In the genomic region with DNA sequence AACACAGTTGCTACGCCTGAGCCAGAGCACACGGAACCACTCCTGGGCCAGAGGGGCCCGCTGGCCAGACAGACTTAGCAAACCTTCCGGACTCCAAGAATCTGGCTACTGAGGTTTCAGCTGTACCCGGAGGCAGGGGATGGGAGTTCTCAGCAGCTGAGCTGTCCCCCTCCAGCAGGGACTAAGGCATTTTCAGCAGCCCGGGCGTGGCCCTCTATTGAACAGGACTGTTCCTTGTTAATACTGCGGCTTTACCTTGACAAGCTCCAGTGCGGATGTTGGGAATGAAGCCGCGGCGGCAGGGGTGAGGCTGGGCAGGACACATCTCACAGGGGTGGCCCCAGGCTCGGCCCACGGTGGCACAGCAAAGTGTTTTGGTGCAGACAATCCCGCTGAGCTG, we compare ENCODE assay signal across 20 mouse cellular contexts.
DNase-seq lines count a peak whose midpoint lies in the region; ATAC-seq and TF ChIP-seq lines count a peak whose summit lies in the region.
"Had no signal": no experiment of that assay in that cellular context is flagged by ENCODE, and none has a peak within 500 bp of the region (broad histone marks: within the 10 kb centered on the region; RNA-seq: fewer than 3 reads in every experiment).

No protein-coding gene starts in this region.

- no peak overlapping the region for H3K27ac ChIP-seq in midbrain, embryonic 11.5 days (ENCODE audit: low read depth, low read length)
- H3K27ac ChIP-seq in midbrain, embryonic 10.5 days (replicated peaks), result no peak overlapping the region
- H3K27ac ChIP-seq in heart, embryonic 13.5 days (replicated peaks), result peak overlapping the region; percentile 75
- no peak overlapping the region for H3K27ac ChIP-seq in stomach, postnatal 0 days (replicated peaks)
- no peak overlapping the region for H3K27ac ChIP-seq in forebrain, embryonic 15.5 days (replicated peaks)
- H3K27ac ChIP-seq: forebrain, embryonic 10.5 days; hindbrain, postnatal 0 days; kidney, embryonic 15.5 days; layer of hippocampus, adult 2 months; left cerebral cortex, adult 2 months; limb, embryonic 13.5 days; macrophage had no signal

- TF ChIP-seq EP300 in stomach, postnatal 0 days (optimal IDR thresholded peaks at IDR 0.05), result no peak

- ATAC-seq in midbrain, embryonic 11.5 days (ENCODE audit: low FRiP score), result no peak
- ATAC-seq in heart, embryonic 13.5 days (ENCODE audit: extremely low read depth, insufficient number of reproducible peaks, low FRiP score, low TSS enrichment), result no peak
- no peak for ATAC-seq in stomach, postnatal 0 days (ENCODE audit: low FRiP score, low TSS enrichment)
- no peak for ATAC-seq in forebrain, embryonic 15.5 days (replicated peaks)
- ATAC-seq: hindbrain, postnatal 0 days had no signal

- H3K36me3 ChIP-seq in midbrain, embryonic 11.5 days (ENCODE audit: control insufficient read depth, insufficient read depth, low read length), result no peaks in the 10 kb centered on the region
- peaks cover 10% of the 10 kb centered on the region for H3K36me3 ChIP-seq in midbrain, embryonic 10.5 days
- H3K36me3 ChIP-seq in heart, embryonic 13.5 days, result peaks cover 12% of the 10 kb centered on the region
- H3K36me3 ChIP-seq in stomach, postnatal 0 days (ENCODE audit: control insufficient read depth, insufficient read depth, low read length), result no peaks in the 10 kb centered on the region
- no peaks in the 10 kb centered on the region for H3K36me3 ChIP-seq in forebrain, embryonic 15.5 days

- DNase-seq in adrenal gland, postnatal 14 days, result peak; percentile 7
- DNase-seq in adrenal gland, adult (ENCODE audit: inconsistent age in 2 of 2, low spot score in 1 of 2), result no peak
- DNase-seq in midbrain, embryonic 11.5 days (ENCODE audit: low spot score, missing footprints), result peak; percentile 6
- no peak for DNase-seq in midbrain, embryonic 10.5 days (ENCODE audit: low spot score)
- peak; percentile 16 for DNase-seq in stomach, postnatal 0 days (ENCODE audit: low spot score)
- no peak for DNase-seq in B cell, adult 2 months
- DNase-seq: adrenal gland, postnatal 10 days; cerebellum, adult 9-10 months; lung, adult 18-20 months; midbrain, embryonic 14.5 days had no signal

- whole genome bisulfite sequencing in midbrain, embryonic 11.5 days, result 91% methylated on average over 15 of the region's 15 CpGs
- WGBS in midbrain, embryonic 10.5 days, result 91% methylated on average over 15 of the region's 15 CpGs
- 82% methylated on average over 15 of the region's 15 CpGs for WGBS in heart, embryonic 13.5 days
- WGBS in stomach, postnatal 0 days, result 71% methylated on average over 15 of the region's 15 CpGs
- 89% methylated on average over 15 of the region's 15 CpGs for WGBS in forebrain, embryonic 15.5 days

- H3K9ac ChIP-seq in midbrain, embryonic 11.5 days (ENCODE audit: low read length), result no peak overlapping the region
- H3K9ac ChIP-seq in heart, embryonic 13.5 days, result no peak overlapping the region
- no peak overlapping the region for H3K9ac ChIP-seq in stomach, postnatal 0 days (ENCODE audit: low read length)
- H3K9ac ChIP-seq in forebrain, embryonic 15.5 days (replicated peaks), result no peak overlapping the region
- H3K9ac ChIP-seq: kidney, embryonic 15.5 days; limb, embryonic 13.5 days had no signal

- H3K4me2 ChIP-seq in midbrain, embryonic 11.5 days, result no peak overlapping the region
- H3K4me2 ChIP-seq in heart, embryonic 13.5 days, result no peak overlapping the region
- H3K4me2 ChIP-seq in stomach, postnatal 0 days (replicated peaks; ENCODE audit: low read depth), result no peak overlapping the region
- H3K4me2 ChIP-seq in forebrain, embryonic 15.5 days (replicated peaks), result no peak overlapping the region
- H3K4me2 ChIP-seq: kidney, embryonic 15.5 days; limb, embryonic 13.5 days had no signal

- H3K4me3 ChIP-seq in midbrain, embryonic 11.5 days (ENCODE audit: low read depth, low read length), result no peak overlapping the region
- no peak overlapping the region for H3K4me3 ChIP-seq in midbrain, embryonic 10.5 days
- H3K4me3 ChIP-seq in heart, embryonic 13.5 days, result no peak overlapping the region
- H3K4me3 ChIP-seq in stomach, postnatal 0 days (ENCODE audit: low read depth, low read length), result no peak overlapping the region
- no peak overlapping the region for H3K4me3 ChIP-seq in forebrain, embryonic 15.5 days
- H3K4me3 ChIP-seq: forebrain, embryonic 10.5 days; kidney, embryonic 15.5 days; layer of hippocampus, adult 2 months; left cerebral cortex, adult 2 months; limb, embryonic 13.5 days had no signal

- no peaks in the 10 kb centered on the region for H3K9me3 ChIP-seq in midbrain, embryonic 11.5 days (ENCODE audit: control insufficient read depth, low read length)
- H3K9me3 ChIP-seq in midbrain, embryonic 10.5 days (replicated peaks), result no peaks in the 10 kb centered on the region
- no peaks in the 10 kb centered on the region for H3K9me3 ChIP-seq in heart, embryonic 13.5 days
- no peaks in the 10 kb centered on the region for H3K9me3 ChIP-seq in stomach, postnatal 0 days (ENCODE audit: control insufficient read depth, low read length)
- no peaks in the 10 kb centered on the region for H3K9me3 ChIP-seq in forebrain, embryonic 15.5 days
- H3K9me3 ChIP-seq: forebrain, embryonic 10.5 days; kidney, embryonic 15.5 days; limb, embryonic 13.5 days had no signal

- H3K27me3 ChIP-seq in midbrain, embryonic 11.5 days (ENCODE audit: control insufficient read depth, insufficient read depth, low read length), result no peaks in the 10 kb centered on the region
- no peaks in the 10 kb centered on the region for H3K27me3 ChIP-seq in midbrain, embryonic 10.5 days (ENCODE audit: low read depth, poor library complexity, severe bottlenecking)
- no peaks in the 10 kb centered on the region for H3K27me3 ChIP-seq in heart, embryonic 13.5 days (replicated peaks)
- H3K27me3 ChIP-seq in stomach, postnatal 0 days (ENCODE audit: control insufficient read depth, insufficient read depth, low read length), result no peaks in the 10 kb centered on the region
- H3K27me3 ChIP-seq in forebrain, embryonic 15.5 days, result no peaks in the 10 kb centered on the region
- H3K27me3 ChIP-seq: CH12.LX; kidney, embryonic 15.5 days; limb, embryonic 13.5 days had no signal

- no peaks in the 10 kb centered on the region for H3K4me1 ChIP-seq in midbrain, embryonic 11.5 days (ENCODE audit: control insufficient read depth, insufficient read depth, low read length)
- no peaks in the 10 kb centered on the region for H3K4me1 ChIP-seq in midbrain, embryonic 10.5 days
- H3K4me1 ChIP-seq in heart, embryonic 13.5 days, result peaks cover 10% of the 10 kb centered on the region
- H3K4me1 ChIP-seq in stomach, postnatal 0 days (replicated peaks; ENCODE audit: control insufficient read depth, insufficient read depth), result no peaks in the 10 kb centered on the region; the same call in 1 of the 2 replicates
- no peaks in the 10 kb centered on the region for H3K4me1 ChIP-seq in forebrain, embryonic 15.5 days
- H3K4me1 ChIP-seq: forebrain, embryonic 10.5 days; kidney, embryonic 15.5 days; limb, embryonic 13.5 days had no signal

- no peak for TF ChIP-seq CTCF in stomach, postnatal 0 days (IDR thresholded peaks at IDR 0.05; ENCODE audit: low read depth)

Comparison
In these comparisons a context has a peak if more than half of its experiments do, and no peak if none do; other contexts are left out.
1. DNase-seq: peak in adrenal gland, postnatal 14 days (single experiment), midbrain, embryonic 11.5 days (single experiment) and stomach, postnatal 0 days (single experiment); none in adrenal gland, adult (0 of 2), midbrain, embryonic 10.5 days (single experiment) and B cell, adult 2 months (0 of 2).